Mouse (Mus musculus) stomach, embryonic 16.5 days (tissue): Measurements from ENCODE around the gene Lpcat1. TPM values are rescaled to one million over a fixed set of nuclear protein-coding genes. Genes with fewer than 3 reads are reported as not detected.

ENCODE experiments used
- ATAC-seq: fragments of 200-750 bp; cut with Nextera tagmentation; 2 replicates; pipeline ENCODE4 v1.8.0; 2017; ENCODE audit warnings: moderate number of reproducible peaks, moderate TSS enrichment; ENCODE audit not compliant: insufficient read depth, low FRiP score
- H3K27ac ChIP-seq: fragments of 300-500 bp; sonication (generic); 2 replicates; pipeline ENCODE4 v1.5.1; 2014; ENCODE audit warnings: low read length
- H3K27me3 ChIP-seq: fragments of 300-500 bp; sonication (generic); 2 replicates; pipeline ENCODE4 v1.6.1; 2014; ENCODE audit warnings: low read length, control low read depth, mixed read lengths; ENCODE audit not compliant: control insufficient read depth, insufficient read depth
- H3K36me3 ChIP-seq: fragments of 300-500 bp; sonication (generic); 2 replicates; pipeline ENCODE4 v1.6.1; 2014; ENCODE audit warnings: low read length; ENCODE audit not compliant: control insufficient read depth, insufficient read depth
- H3K4me1 ChIP-seq: fragments of 300-500 bp; sonication (generic); 2 replicates; pipeline ENCODE4 v1.6.1; 2014; ENCODE audit warnings: low read length, control low read depth, mixed read lengths; ENCODE audit not compliant: control insufficient read depth, insufficient read depth
- H3K4me2 ChIP-seq: fragments of 300-500 bp; sonication (generic); 2 replicates; pipeline ENCODE4 v1.6.1; 2014; ENCODE audit warnings: low read depth, low read length, mixed read lengths
- H3K4me3 ChIP-seq: fragments of 300-500 bp; sonication (generic); replicated peaks from 2 replicates; pipeline ENCODE4 v1.5.1; 2014; ENCODE audit warnings: mild to moderate bottlenecking, low read length
- H3K9ac ChIP-seq: fragments of 300-500 bp; sonication (generic); 2 replicates; pipeline ENCODE4 v1.6.1; 2014; ENCODE audit warnings: low read length
- H3K9me3 ChIP-seq: fragments of 300-500 bp; sonication (generic); replicated peaks from 2 replicates; pipeline ENCODE4 v1.6.1; 2016; ENCODE audit warnings: low read length, control low read depth; ENCODE audit not compliant: control insufficient read depth
- WGBS: fragments of 180-500 bp; shearing (Covaris S2); extraction: QIAGEN DNeasy Blood & Tissue Kit; methylation state at CpG from one replicate; pipeline ENCODE4 v1.1.7; 2014; 5-methylcytosine and 5-hydroxymethylcytosine counted together
- polyA plus RNA-seq: library from polyadenylated mRNA; unstranded; fragments of >200 nt; fragmentation: Nextera tagmentation; extraction: Ambion mirVana; gene quantifications from 2 replicates; pipeline ENCODE4 v1.2.1, GENCODE M21; 2015

Gene Lpcat1
- polyA plus RNA-seq, 1 experiment from 2014 or later, result 21.0 TPM

- Histone ChIP-seq H3K4me2 (no peak overlapping the region), H3K27me3 (no peaks in the 10 kb centered on the region), H3K27ac (no peak overlapping the region), H3K9ac (no peak overlapping the region), H3K4me1 (no peaks in the 10 kb centered on the region), H3K9me3 (no peaks in the 10 kb centered on the region), H3K4me3 (no peak overlapping the region), H3K36me3 (no peaks in the 10 kb centered on the region)
- 74% methylated on average over 7 of the region's 7 CpGs for WGBS
- no peak for ATAC-seq
Measured at GRCm38 (mm10) chr13:73432466-73433149, 34.4 kb upstream of the Lpcat1 start.

- Histone ChIP-seq H3K27me3 (no peaks in the 10 kb centered on the region), H3K36me3 (no peaks in the 10 kb centered on the region), H3K9me3 (no peaks in the 10 kb centered on the region), H3K27ac (no peak overlapping the region), H3K4me2 (no peak overlapping the region), H3K9ac (no peak overlapping the region), H3K4me3 (no peak overlapping the region), H3K4me1 (no peaks in the 10 kb centered on the region)
- no peak for ATAC-seq
- 67% methylated on average over 15 of the region's 15 CpGs for WGBS
Measured at GRCm38 (mm10) chr13:73433681-73434535, 33.1 kb upstream of the Lpcat1 start.

- Histone ChIP-seq H3K9me3 (no peaks in the 10 kb centered on the region), H3K4me2 (no peak overlapping the region), H3K36me3 (no peaks in the 10 kb centered on the region), H3K27me3 (no peaks in the 10 kb centered on the region), H3K9ac (no peak overlapping the region), H3K4me3 (no peak overlapping the region), H3K27ac (no peak overlapping the region), H3K4me1 (no peaks in the 10 kb centered on the region)
- no peak for ATAC-seq
- WGBS, result 48% methylated on average over 5 of the region's 5 CpGs
Measured at GRCm38 (mm10) chr13:73434687-73435086, 32.3 kb upstream of the Lpcat1 start.

- Histone ChIP-seq H3K36me3 (no peaks in the 10 kb centered on the region), H3K9me3 (no peaks in the 10 kb centered on the region), H3K9ac (no peak overlapping the region), H3K27ac (no peak overlapping the region), H3K4me2 (no peak overlapping the region), H3K27me3 (no peaks in the 10 kb centered on the region), H3K4me1 (no peaks in the 10 kb centered on the region), H3K4me3 (no peak overlapping the region)
- 76% methylated on average over 7 of the region's 7 CpGs for whole genome bisulfite sequencing
- ATAC-seq, result no peak
Measured at GRCm38 (mm10) chr13:73435662-73436061, 31.3 kb upstream of the Lpcat1 start.

GRCm38 (mm10) chr13:73439057-73439456, 27.9 kb upstream of the Lpcat1 start:
- H3K27ac ChIP-seq, result no peak overlapping the region
- no peak overlapping the region for H3K9ac ChIP-seq
- H3K9me3 ChIP-seq, result no peaks in the 10 kb centered on the region
- no peaks in the 10 kb centered on the region for H3K36me3 ChIP-seq
- WGBS, result 78% methylated on average over 9 of the region's 9 CpGs
- H3K4me3 ChIP-seq, result no peak overlapping the region
- no peaks in the 10 kb centered on the region for H3K4me1 ChIP-seq
- no peak for ATAC-seq
- no peak overlapping the region for H3K4me2 ChIP-seq
- no peaks in the 10 kb centered on the region for H3K27me3 ChIP-seq

GRCm38 (mm10) chr13:73441032-73441431, 26.0 kb upstream of the Lpcat1 start:
- Histone ChIP-seq H3K27me3 (no peaks in the 10 kb centered on the region), H3K4me2 (no peak overlapping the region), H3K9ac (no peak overlapping the region), H3K9me3 (no peaks in the 10 kb centered on the region), H3K27ac (no peak overlapping the region), H3K4me1 (no peaks in the 10 kb centered on the region), H3K36me3 (no peaks in the 10 kb centered on the region), H3K4me3 (no peak overlapping the region)
- no peak for ATAC-seq
- WGBS, result 77% methylated on average over 4 of the region's 4 CpGs

- Histone ChIP-seq H3K36me3 (no peaks in the 10 kb centered on the region), H3K4me1 (peaks cover 4% of the 10 kb centered on the region; the same call in 1 of the 2 replicates), H3K9me3 (no peaks in the 10 kb centered on the region), H3K27ac (no peak overlapping the region), H3K9ac (no peak overlapping the region), H3K4me3 (no peak overlapping the region), H3K27me3 (no peaks in the 10 kb centered on the region), H3K4me2 (no peak overlapping the region)
- ATAC-seq, result no peak
- WGBS, result 80% methylated on average over 5 of the region's 5 CpGs
Measured at GRCm38 (mm10) chr13:73441686-73442085, 25.3 kb upstream of the Lpcat1 start.

- ATAC-seq, result no peak
- whole genome bisulfite sequencing, result 80% methylated on average over 5 of the region's 5 CpGs
- H3K27ac ChIP-seq, result no peak overlapping the region
- H3K9ac ChIP-seq, result no peak overlapping the region
- H3K36me3 ChIP-seq, result no peaks in the 10 kb centered on the region
- no peaks in the 10 kb centered on the region for H3K27me3 ChIP-seq
- H3K9me3 ChIP-seq, result no peaks in the 10 kb centered on the region
- H3K4me2 ChIP-seq, result no peak overlapping the region
- peaks cover 4% of the 10 kb centered on the region; the same call in 1 of the 2 replicates for H3K4me1 ChIP-seq
- no peak overlapping the region for H3K4me3 ChIP-seq
Measured at GRCm38 (mm10) chr13:73442431-73442830, 24.6 kb upstream of the Lpcat1 start.

GRCm38 (mm10) chr13:73443093-73443821, 23.7 kb upstream of the Lpcat1 start:
- 74% methylated on average over 4 of the region's 4 CpGs for WGBS
- H3K4me3 ChIP-seq, result no peak overlapping the region
- no peaks in the 10 kb centered on the region for H3K27me3 ChIP-seq
- H3K36me3 ChIP-seq, result no peaks in the 10 kb centered on the region
- no peak overlapping the region for H3K9ac ChIP-seq
- no peak for ATAC-seq
- peaks cover 4% of the 10 kb centered on the region; the same call in 1 of the 2 replicates for H3K4me1 ChIP-seq
- H3K4me2 ChIP-seq, result no peak overlapping the region
- H3K27ac ChIP-seq, result no peak overlapping the region
- H3K9me3 ChIP-seq, result no peaks in the 10 kb centered on the region
